Mouse (Mus musculus): ENCODE results near the gene Gsdma.

DNA sequence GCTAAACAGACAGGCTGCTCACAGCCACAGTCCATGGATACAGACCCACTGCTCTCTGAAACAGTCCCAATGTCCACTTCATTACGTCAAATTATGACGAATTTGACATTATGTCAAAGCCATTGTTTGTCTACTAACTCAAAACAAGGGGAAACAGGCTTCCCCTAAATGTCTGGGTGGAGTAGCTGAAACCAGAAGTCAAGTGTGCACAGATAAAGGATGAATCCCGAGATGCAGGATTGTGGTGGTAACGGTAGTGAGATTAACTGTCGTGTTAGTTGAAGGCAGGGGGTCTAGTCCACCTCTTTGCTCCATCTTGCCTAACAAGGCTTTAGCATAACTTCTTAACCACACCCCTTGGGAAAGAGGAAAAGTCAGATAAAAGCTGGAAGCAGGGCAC, 8.3 kb downstream of the Gsdma start:
- no peak for TF ChIP-seq TAL1 (IDR thresholded peaks at IDR 0.05; ENCODE audit: low read length)
- TF ChIP-seq GATA1 (IDR thresholded peaks at IDR 0.05; ENCODE audit: low read length): no peak

All from erythroblast, embryonic 14.5 days (primary cell).